Comparison of ENCODE assay signal across 12 mouse cellular contexts in genomic region chr13:45922467-45922866, GRCm38 (mm10). TPM values are rescaled to one million over a fixed set of nuclear protein-coding genes. Genes with fewer than 3 reads are reported as not detected.
DNase-seq lines count a peak whose midpoint lies in the region; ATAC-seq and TF ChIP-seq lines count a peak whose summit lies in the region.
"Had no signal": no experiment of that assay in that cellular context is flagged by ENCODE, and none has a peak within 500 bp of the region (broad histone marks: within the 10 kb centered on the region; RNA-seq: fewer than 3 reads in every experiment).

No protein-coding gene starts in this region.

- H3K9me3 ChIP-seq in midbrain, embryonic 13.5 days: no peaks in the 10 kb centered on the region

- peak; percentile 44 for DNase-seq in kidney, adult 2 months
- DNase-seq in kidney, adult 9 months: no peak
- peak; percentile 62 for DNase-seq in brain, adult 2 months (ENCODE audit: low read depth, low spot score)
- peak; percentile 16 for DNase-seq in lung, postnatal 14 days
- peak; percentile 83 for DNase-seq in thymus, postnatal 0 days (ENCODE audit: low spot score)
- DNase-seq in layer of hippocampus, postnatal 10 days (ENCODE audit: low spot score in 2 of 2): no peak
- no peak for DNase-seq in left cerebral cortex, adult 2 months (ENCODE audit: extremely low spot score in 1 of 2, low spot score in 2 of 2)
- DNase-seq: cerebellum, adult 11-12 months; retina, postnatal 1 day had no signal

- intact Hi-C loops in left cerebral cortex, adult 2 months (cut with DNase I): no loop called here

- ATAC-seq in midbrain, embryonic 13.5 days: no peak
- ATAC-seq: hindbrain, embryonic 16.5 days had no signal

- no peak for TF ChIP-seq CTCF in kidney, adult 2 months (conservative IDR thresholded peaks at IDR 0.05; ENCODE audit: insufficient read depth, insufficient read length, low read depth, low read length)
- TF ChIP-seq CTCF in left cerebral cortex, adult 2 months (IDR thresholded peaks at IDR 0.05): no peak

- no peak overlapping the region for H3K4me3 ChIP-seq in kidney, adult 2 months (ENCODE audit: insufficient read depth, low read depth, low read length)
- no peak overlapping the region for H3K4me3 ChIP-seq in left cerebral cortex, adult 2 months
- no peak overlapping the region for H3K4me3 ChIP-seq in midbrain, embryonic 13.5 days (replicated peaks)

- H3K4me1 ChIP-seq in kidney, adult 2 months (ENCODE audit: control insufficient read depth, insufficient read depth, low read length): peaks cover 15% of the 10 kb centered on the region; the same call in 1 of the 2 replicates
- peaks cover 3% of the 10 kb centered on the region; the same call in 1 of the 2 replicates for H3K4me1 ChIP-seq in midbrain, embryonic 13.5 days (replicated peaks)

- H3K9ac ChIP-seq in midbrain, embryonic 13.5 days (replicated peaks): no peak overlapping the region

- no peaks in the 10 kb centered on the region for H3K36me3 ChIP-seq in kidney, adult 2 months (ENCODE audit: control insufficient read depth, insufficient read depth, low read length)
- H3K36me3 ChIP-seq in midbrain, embryonic 13.5 days: no peaks in the 10 kb centered on the region

- no peak for TF ChIP-seq POLR2A in kidney, adult 2 months (IDR thresholded peaks at IDR 0.05; ENCODE audit: low read depth, low read length)

- no peaks in the 10 kb centered on the region for H3K27me3 ChIP-seq in kidney, adult 2 months (replicated peaks; ENCODE audit: control insufficient read depth, insufficient read depth, low read length)
- H3K27me3 ChIP-seq in midbrain, embryonic 13.5 days: no peaks in the 10 kb centered on the region

- no peak overlapping the region for H3K27ac ChIP-seq in kidney, adult 2 months (ENCODE audit: insufficient read depth, low read depth, low read length)
- no peak overlapping the region for H3K27ac ChIP-seq in left cerebral cortex, adult 2 months
- H3K27ac ChIP-seq in midbrain, embryonic 13.5 days: no peak overlapping the region
- H3K27ac ChIP-seq: macrophage had no signal

- no peak overlapping the region for H3K4me2 ChIP-seq in midbrain, embryonic 13.5 days (replicated peaks)

- 20% methylated on average over 9 of the region's 9 CpGs for WGBS in kidney, adult 2 months
- 57% methylated on average over 9 of the region's 9 CpGs for WGBS in midbrain, embryonic 13.5 days

RNA-seq across cellular contexts. Expression of gene Atxn1, which starts 42.3 kb away (rescaled TPM):
- 15.0 and 17.9 TPM in 2 replicates for polyA plus RNA-seq in kidney, adult 2 months (2012; rRNA removed)
- polyA plus RNA-seq in thymus, postnatal 0 days (2015; fragmentation: Nextera tagmentation; extraction: Ambion mirVana): 3.8 and 6.3 TPM in 2 replicates
- total RNA-seq in layer of hippocampus, postnatal 10 days (2021): 10 to 100 TPM; 90.8 to 94.3 TPM
- total RNA-seq in left cerebral cortex, adult 2 months (2021): 100 to 1,000 TPM; 152 to 197 TPM
- polyA plus RNA-seq in midbrain, embryonic 13.5 days (2015; fragmentation: Nextera tagmentation; extraction: Ambion mirVana): 6.3 and 7.1 TPM in 2 replicates

Comparison
In these comparisons a context has a peak if more than half of its experiments do, and no peak if none do; other contexts are left out.
1. DNase-seq: peak in kidney, adult 2 months (single experiment), brain, adult 2 months (single experiment), lung, postnatal 14 days (single experiment) and thymus, postnatal 0 days (single experiment); none in kidney, adult 9 months (single experiment), layer of hippocampus, postnatal 10 days (0 of 2) and left cerebral cortex, adult 2 months (0 of 2).